Mouse (Mus musculus): ENCODE data around the gene Cr2. TPM values are rescaled to one million over a fixed set of nuclear protein-coding genes. Genes with fewer than 3 reads are reported as not detected.

The Cr2 gene
- total and polyA plus RNA-seq, 2 experiments from 2014 or later = 0.12 TPM; not detected in 1

DNA sequence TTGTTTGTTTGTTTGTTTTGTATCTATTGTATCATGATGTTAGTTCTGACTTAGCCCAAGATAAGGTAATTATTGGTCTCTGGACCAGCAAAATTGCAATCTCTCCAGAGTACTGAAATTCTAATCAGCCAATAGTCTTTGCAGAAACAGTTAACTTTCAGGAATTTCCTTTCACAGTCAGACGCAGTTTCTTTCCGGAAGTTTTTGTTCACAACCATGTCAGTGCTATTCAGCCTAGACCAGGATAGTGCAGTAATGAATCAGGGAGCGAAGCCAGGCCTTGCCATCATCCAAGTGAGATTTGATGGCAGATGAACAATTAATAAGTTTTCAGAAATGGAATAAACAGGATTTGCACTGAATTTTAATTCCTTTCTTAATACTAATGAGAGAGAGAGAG is 44.4 kb downstream of the Cr2 start:
- peak overlapping the region; percentile 62 for H3K4me3 ChIP-seq (ENCODE audit: low read depth, low read length)
- TF ChIP-seq CTCF (IDR thresholded peaks at IDR 0.05; ENCODE audit: low read depth) = no peak
- no peak for TF ChIP-seq EP300 (IDR thresholded peaks at IDR 0.05; ENCODE audit: low read depth)
- H3K4me1 ChIP-seq (ENCODE audit: control insufficient read depth, insufficient read depth) = no peaks in the 10 kb centered on the region
- no peaks in the 10 kb centered on the region for H3K27me3 ChIP-seq (ENCODE audit: control insufficient read depth, insufficient read depth, low read length)
- WGBS = 38% methylated on average over 3 of the region's 3 CpGs
- DNase-seq (ENCODE audit: low spot score) = no peak
- no peaks in the 10 kb centered on the region for H3K9me3 ChIP-seq (replicated peaks; ENCODE audit: control insufficient read depth, low read length)
- peaks cover 13% of the 10 kb centered on the region for H3K36me3 ChIP-seq (replicated peaks; ENCODE audit: control insufficient read depth, insufficient read depth, low read length)
- ATAC-seq (ENCODE audit: insufficient read depth, low read depth) = no peak
- no peak overlapping the region for H3K9ac ChIP-seq (replicated peaks; ENCODE audit: low read depth, low read length)
- H3K4me2 ChIP-seq (ENCODE audit: low read depth, low read length) = peak overlapping the region; percentile 66
- peak overlapping the region; percentile 97 for H3K27ac ChIP-seq (ENCODE audit: low read depth)

DNA sequence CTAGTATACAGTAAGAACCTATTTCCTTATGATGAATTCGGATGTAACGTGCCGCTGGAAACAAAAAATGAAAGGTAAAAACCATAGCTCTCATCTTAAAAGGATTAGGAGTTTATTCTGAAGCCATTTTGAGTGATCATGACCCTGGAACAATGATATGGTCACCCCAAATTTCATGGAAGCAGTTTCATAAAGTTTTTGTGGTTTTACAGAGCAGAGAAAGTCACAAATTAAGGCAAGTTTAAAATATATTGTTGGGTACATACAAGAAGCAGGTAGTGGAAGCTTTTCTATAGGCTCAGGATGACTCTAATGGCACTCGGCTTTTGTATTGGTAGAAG is 44.9 kb downstream of the Cr2 start:
- ATAC-seq (ENCODE audit: insufficient read depth, low read depth) (no peak), DNase-seq (ENCODE audit: low spot score) (no peak)
- H3K27me3 ChIP-seq (ENCODE audit: control insufficient read depth, insufficient read depth, low read length) = no peaks in the 10 kb centered on the region
- TF ChIP-seq EP300 (IDR thresholded peaks at IDR 0.05; ENCODE audit: low read depth) (no peak), CTCF (IDR thresholded peaks at IDR 0.05; ENCODE audit: low read depth) (no peak)
- no peaks in the 10 kb centered on the region for H3K4me1 ChIP-seq (ENCODE audit: control insufficient read depth, insufficient read depth)
- peak overlapping the region; percentile 62 for H3K4me3 ChIP-seq (ENCODE audit: low read depth, low read length)
- H3K9me3 ChIP-seq (replicated peaks; ENCODE audit: control insufficient read depth, low read length) = no peaks in the 10 kb centered on the region
- peak overlapping the region; percentile 98 for H3K9ac ChIP-seq (replicated peaks; ENCODE audit: low read depth, low read length)
- peak overlapping the region; percentile 97 for H3K27ac ChIP-seq (ENCODE audit: low read depth)
- peak overlapping the region; percentile 66 for H3K4me2 ChIP-seq (ENCODE audit: low read depth, low read length)
- WGBS = 21% methylated on average over 4 of the region's 4 CpGs
- H3K36me3 ChIP-seq (replicated peaks; ENCODE audit: control insufficient read depth, insufficient read depth, low read length) = peaks cover 16% of the 10 kb centered on the region

DNA sequence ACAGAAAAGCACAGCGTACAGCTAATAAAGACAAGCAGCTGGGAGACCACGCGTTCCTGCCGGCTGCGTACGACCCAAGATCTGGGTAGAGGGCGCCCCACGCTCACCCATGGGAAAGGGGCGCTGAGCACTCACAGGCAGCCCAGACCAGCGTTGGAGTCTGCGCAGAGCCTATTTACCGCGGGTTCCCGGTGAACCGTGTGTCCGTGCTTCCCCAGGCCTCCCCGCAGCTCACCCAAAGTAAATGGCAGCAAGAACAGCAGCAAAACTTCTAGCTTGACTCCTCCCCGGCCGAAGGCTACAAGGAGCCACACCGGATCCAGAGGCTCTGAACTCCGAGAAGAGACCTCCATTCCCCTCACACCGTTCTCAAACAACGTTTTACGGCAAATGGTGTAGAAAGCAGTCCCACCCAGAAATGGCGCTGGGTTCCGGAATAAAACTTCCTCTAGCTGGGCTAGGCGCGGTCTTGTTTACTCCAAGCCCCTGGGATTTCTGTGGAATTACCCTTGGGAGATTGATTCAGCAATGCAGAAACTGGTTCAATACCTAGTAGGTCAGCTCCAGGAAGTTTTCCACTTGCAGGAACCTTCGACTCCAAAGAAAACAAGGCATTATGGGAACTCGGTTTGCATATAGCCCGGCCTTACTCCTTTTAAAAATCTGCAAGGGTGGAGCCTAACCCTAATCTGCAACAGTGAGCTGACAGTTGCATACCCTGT is 45.4 kb downstream of the Cr2 start, which contains the start of gene Cr1l:
Gene Cr1l, minus strand, starts transcription at position 634 of the 722 bp plus-strand sequence.
- peak; percentile 91 for DNase-seq (ENCODE audit: low spot score)
- ATAC-seq (ENCODE audit: insufficient read depth, low read depth) = peak; percentile 98
- Histone ChIP-seq H3K4me2 (ENCODE audit: low read depth, low read length) (peak within 1 kb of the TSS; percentile 66), H3K9me3 (replicated peaks; ENCODE audit: control insufficient read depth, low read length) (no peaks in the 10 kb centered on the region), H3K27ac (ENCODE audit: low read depth) (peak within 1 kb of the TSS; percentile 97), H3K4me3 (ENCODE audit: low read depth, low read length) (peak within 1 kb of the TSS; percentile 62), H3K9ac (replicated peaks; ENCODE audit: low read depth, low read length) (peak within 1 kb of the TSS; percentile 98), H3K27me3 (ENCODE audit: control insufficient read depth, insufficient read depth, low read length) (no peaks in the 10 kb centered on the region), H3K4me1 (ENCODE audit: control insufficient read depth, insufficient read depth) (no peaks in the 10 kb centered on the region), H3K36me3 (replicated peaks; ENCODE audit: control insufficient read depth, insufficient read depth, low read length) (peaks cover 18% of the 10 kb centered on the region)
- TF ChIP-seq EP300 (IDR thresholded peaks at IDR 0.05; ENCODE audit: low read depth) (peak; percentile 69; the same call in 1 of the 2 replicates), CTCF (IDR thresholded peaks at IDR 0.05; ENCODE audit: low read depth) (peak; percentile 72)
- WGBS = under 1% methylated on average over 31 of the region's 31 CpGs

DNA sequence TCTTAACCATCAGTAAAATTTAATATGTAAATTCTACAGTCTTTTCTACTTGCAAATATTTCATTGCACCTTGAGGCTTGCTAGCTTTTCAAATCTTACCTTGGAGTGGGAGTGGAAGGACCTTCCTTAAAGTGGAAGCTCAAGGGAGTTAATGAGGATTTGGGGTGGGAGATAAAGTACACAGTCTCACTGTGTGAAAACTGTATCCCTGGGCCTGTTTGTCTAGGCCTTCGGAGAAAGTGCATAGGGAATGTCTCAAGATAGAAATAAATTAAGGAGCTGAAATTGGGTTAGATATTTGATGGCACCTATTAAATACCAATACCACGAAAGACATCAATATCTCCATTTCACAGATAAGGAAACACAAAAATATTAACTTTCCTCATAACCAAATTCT is 46.0 kb downstream of the Cr2 start:
- Histone ChIP-seq H3K27me3 (ENCODE audit: control insufficient read depth, insufficient read depth, low read length) (no peaks in the 10 kb centered on the region), H3K4me3 (ENCODE audit: low read depth, low read length) (peak overlapping the region; percentile 62), H3K27ac (ENCODE audit: low read depth) (peak overlapping the region; percentile 97), H3K36me3 (replicated peaks; ENCODE audit: control insufficient read depth, insufficient read depth, low read length) (peaks cover 23% of the 10 kb centered on the region), H3K4me1 (ENCODE audit: control insufficient read depth, insufficient read depth) (no peaks in the 10 kb centered on the region), H3K9ac (replicated peaks; ENCODE audit: low read depth, low read length) (peak overlapping the region; percentile 98), H3K9me3 (replicated peaks; ENCODE audit: control insufficient read depth, low read length) (no peaks in the 10 kb centered on the region), H3K4me2 (ENCODE audit: low read depth, low read length) (peak overlapping the region; percentile 66)
- ATAC-seq (ENCODE audit: insufficient read depth, low read depth) = no peak
- DNase-seq (ENCODE audit: low spot score) = no peak
- 6% methylated on average over 2 of the region's 2 CpGs for WGBS
- TF ChIP-seq EP300 (IDR thresholded peaks at IDR 0.05; ENCODE audit: low read depth) (no peak), CTCF (IDR thresholded peaks at IDR 0.05; ENCODE audit: low read depth) (no peak)

DNA sequence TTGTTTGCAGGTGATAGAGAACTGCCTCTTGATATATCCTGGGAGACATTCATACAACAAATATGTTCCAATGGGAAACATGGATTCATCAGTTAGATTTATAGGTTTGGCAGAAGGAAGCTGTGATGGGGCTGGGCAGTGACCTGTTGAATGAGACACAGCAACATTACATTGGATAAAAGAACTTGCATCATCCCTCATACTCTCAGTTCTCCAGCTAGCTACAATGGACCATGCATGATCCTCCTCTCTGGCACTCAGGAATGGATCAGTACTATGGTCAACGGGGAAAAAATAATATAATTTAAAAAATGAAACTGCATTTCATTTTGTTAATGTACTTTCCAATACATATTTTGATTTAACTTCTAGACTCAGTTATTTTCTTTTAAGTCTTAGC is 46.6 kb downstream of the Cr2 start:
- no peak for DNase-seq (ENCODE audit: low spot score)
- H3K4me2 ChIP-seq (ENCODE audit: low read depth, low read length) = peak overlapping the region; percentile 40
- WGBS = 76% methylated on average over 1 of the region's 1 CpGs

More for the DNA sequence above, 46.6 kb downstream of the Cr2 start:
- ATAC-seq (ENCODE audit: insufficient read depth, low read depth) = no peak
- H3K4me3 ChIP-seq (ENCODE audit: low read depth, low read length) = no peak overlapping the region
- no peaks in the 10 kb centered on the region for H3K4me1 ChIP-seq (ENCODE audit: control insufficient read depth, insufficient read depth)
- H3K9ac ChIP-seq (replicated peaks; ENCODE audit: low read depth, low read length) = no peak overlapping the region
- H3K9me3 ChIP-seq (replicated peaks; ENCODE audit: control insufficient read depth, low read length) = no peaks in the 10 kb centered on the region
- H3K27me3 ChIP-seq (ENCODE audit: control insufficient read depth, insufficient read depth, low read length) = no peaks in the 10 kb centered on the region
- H3K27ac ChIP-seq (ENCODE audit: low read depth) = no peak overlapping the region
- no peak for TF ChIP-seq EP300 (IDR thresholded peaks at IDR 0.05; ENCODE audit: low read depth)
- no peak for TF ChIP-seq CTCF (IDR thresholded peaks at IDR 0.05; ENCODE audit: low read depth)
- H3K36me3 ChIP-seq (replicated peaks; ENCODE audit: control insufficient read depth, insufficient read depth, low read length) = peaks cover 26% of the 10 kb centered on the region

All from heart, postnatal 0 days (tissue).